Mouse (Mus musculus) forebrain, embryonic 16.5 days (tissue): ENCODE results near the gene Olfr1112. TPM values are rescaled to one million over a fixed set of nuclear protein-coding genes. Genes with fewer than 3 reads are reported as not detected.
"Not testable (repeated sequence)": the region's sequence is repeated elsewhere in the genome, so short reads cannot be mapped to it uniquely, and the experiment has no call there.

Experiments
- ATAC-seq: fragments of 200-750 bp; cut with Nextera tagmentation; 2 replicates; pipeline ENCODE4 v1.8.0; 2017; ENCODE audit warnings: mild to moderate bottlenecking, moderate library complexity
- H3K27ac ChIP-seq: fragments of 300-500 bp; sonication (generic); 2 replicates; pipeline ENCODE4 v1.5.1; 2014; ENCODE audit warnings: low read length, control low read depth
- H3K27me3 ChIP-seq: fragments of 300-500 bp; sonication (generic); replicated peaks from 2 replicates; pipeline ENCODE4 v1.6.1; 2014; ENCODE audit warnings: low read length; ENCODE audit not compliant: control insufficient read depth, insufficient read depth
- H3K36me3 ChIP-seq: fragments of 300-500 bp; sonication (generic); 2 replicates; pipeline ENCODE4 v1.6.1; 2014; ENCODE audit not compliant: control insufficient read depth, insufficient read depth
- H3K4me1 ChIP-seq: fragments of 300-500 bp; sonication (generic); replicated peaks from 2 replicates; pipeline ENCODE4 v1.6.1; 2014; ENCODE audit warnings: low read length; ENCODE audit not compliant: control insufficient read depth, insufficient read depth
- H3K4me2 ChIP-seq: fragments of 300-500 bp; sonication (generic); 2 replicates; pipeline ENCODE4 v1.6.1; 2014; ENCODE audit warnings: mild to moderate bottlenecking, low read length, control low read depth
- H3K4me3 ChIP-seq: fragments of 300-500 bp; sonication (generic); replicated peaks from 2 replicates; pipeline ENCODE4 v1.5.1; 2014; ENCODE audit warnings: mild to moderate bottlenecking, low read length, control low read depth
- H3K9ac ChIP-seq: fragments of 300-500 bp; sonication (generic); replicated peaks from 2 replicates; pipeline ENCODE4 v1.6.1; 2014; ENCODE audit warnings: low read depth, low read length, control low read depth
- H3K9me3 ChIP-seq: fragments of 300-500 bp; sonication (generic); 2 replicates; pipeline ENCODE4 v1.6.1; 2016; ENCODE audit warnings: low read length; ENCODE audit not compliant: control insufficient read depth
- WGBS: fragments of 180-500 bp; shearing (Covaris S2); extraction: QIAGEN DNeasy Blood & Tissue Kit; methylation state at CpG from one replicate; pipeline ENCODE4 v1.1.7; 2014; 5-methylcytosine and 5-hydroxymethylcytosine counted together
- polyA plus RNA-seq: library from polyadenylated mRNA; unstranded; fragments of >200 nt; fragmentation: Nextera tagmentation; extraction: Ambion mirVana; gene quantifications from 2 replicates; pipeline ENCODE4 v1.2.1, GENCODE M21; 2015

Olfr1112 gene
- not detected in 2 replicates for polyA plus RNA-seq

GRCm38 (mm10) chr2:87187498-87187897, at the start of gene Olfr1112:
TSS of gene Olfr1112 (plus strand) at chr2:87187798.
- Histone ChIP-seq H3K27ac (no peak within 1 kb of the TSS), H3K4me3 (no peak within 1 kb of the TSS), H3K27me3 (no peaks in the 10 kb centered on the region), H3K9ac (no peak within 1 kb of the TSS), H3K4me1 (no peaks in the 10 kb centered on the region), H3K9me3 (no peaks in the 10 kb centered on the region), H3K36me3 (no peaks in the 10 kb centered on the region), H3K4me2 (no peak within 1 kb of the TSS)
- no peak for ATAC-seq
- WGBS, result 92% methylated on average over 1 of the region's 1 CpGs

DNA sequence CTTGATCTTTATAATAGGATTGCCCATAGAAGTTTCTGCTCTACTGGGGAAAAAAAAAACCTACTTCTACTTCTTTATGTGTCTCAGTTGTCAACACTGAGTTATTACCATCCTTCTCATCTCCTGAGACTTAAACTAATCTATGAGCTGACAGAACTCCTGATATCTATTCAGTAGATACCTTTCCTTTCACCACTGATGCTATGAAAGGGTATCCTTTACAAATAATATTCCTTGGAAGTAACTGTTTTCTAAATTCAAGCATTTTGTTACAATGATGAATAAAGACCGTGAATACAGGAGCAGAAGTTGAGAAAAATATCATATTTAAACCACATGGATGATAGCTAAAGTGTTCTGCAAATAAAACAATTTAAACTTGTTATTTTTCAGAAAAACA, 47.4 kb upstream of the Olfr1112 start, which contains the start of gene Olfr1110:
TSS of gene Olfr1110 (minus strand) at position 101 of the 400 bp plus-strand sequence.
- Histone ChIP-seq H3K4me1 (no peaks in the 10 kb centered on the region), H3K4me3 (no peak within 1 kb of the TSS), H3K9ac (no peak within 1 kb of the TSS), H3K27me3 (no peaks in the 10 kb centered on the region), H3K36me3 (no peaks in the 10 kb centered on the region), H3K27ac (no peak within 1 kb of the TSS), H3K9me3 (no peaks in the 10 kb centered on the region), H3K4me2 (no peak within 1 kb of the TSS)
- WGBS, result 85% methylated on average over 1 of the region's 1 CpGs
- no peak for ATAC-seq

DNA sequence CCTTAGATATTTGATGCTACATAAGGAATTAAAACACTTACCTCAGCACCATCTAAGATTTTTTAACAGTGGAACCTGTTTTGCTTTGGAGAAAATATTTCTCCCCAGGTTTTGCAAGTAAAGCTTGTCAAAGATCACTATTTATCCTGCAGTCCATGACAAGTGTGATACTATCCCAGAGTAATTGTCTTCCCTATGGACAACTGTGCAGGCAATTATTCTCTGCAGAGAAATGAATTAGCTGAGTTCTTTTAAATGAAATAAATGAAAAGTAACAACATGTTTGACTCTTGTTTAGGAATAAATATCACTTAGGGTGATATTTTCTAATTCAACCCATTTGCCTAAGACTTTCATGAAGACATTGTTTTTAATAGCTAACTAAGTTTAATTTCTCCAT, 35.1 kb upstream of the Olfr1112 start, which contains the start of gene Olfr1111:
TSS of gene Olfr1111 (minus strand) at position 101 of the 400 bp plus-strand sequence.
- ATAC-seq, result no peak

GRCm38 (mm10) chr2:87167731-87168130, 19.9 kb upstream of the Olfr1112 start:
- ATAC-seq, H3K27ac ChIP-seq, H3K4me3 ChIP-seq, H3K4me2 ChIP-seq, H3K9me3 ChIP-seq, H3K27me3 ChIP-seq, H3K36me3 ChIP-seq, H3K4me1 ChIP-seq, H3K9ac ChIP-seq: not testable (repeated sequence)
- WGBS, result 77% methylated on average over 2 of the region's 2 CpGs

More for the DNA sequence above, 35.1 kb upstream of the Olfr1112 start, which contains the start of gene Olfr1111:
- H3K4me3 ChIP-seq, result no peak within 1 kb of the TSS
- no peaks in the 10 kb centered on the region for H3K36me3 ChIP-seq
- no peaks in the 10 kb centered on the region for H3K9me3 ChIP-seq
- H3K4me2 ChIP-seq, result no peak within 1 kb of the TSS
- H3K27ac ChIP-seq, result no peak within 1 kb of the TSS
- no peaks in the 10 kb centered on the region for H3K4me1 ChIP-seq
- H3K27me3 ChIP-seq, result no peaks in the 10 kb centered on the region
- H3K9ac ChIP-seq, result no peak within 1 kb of the TSS

DNA sequence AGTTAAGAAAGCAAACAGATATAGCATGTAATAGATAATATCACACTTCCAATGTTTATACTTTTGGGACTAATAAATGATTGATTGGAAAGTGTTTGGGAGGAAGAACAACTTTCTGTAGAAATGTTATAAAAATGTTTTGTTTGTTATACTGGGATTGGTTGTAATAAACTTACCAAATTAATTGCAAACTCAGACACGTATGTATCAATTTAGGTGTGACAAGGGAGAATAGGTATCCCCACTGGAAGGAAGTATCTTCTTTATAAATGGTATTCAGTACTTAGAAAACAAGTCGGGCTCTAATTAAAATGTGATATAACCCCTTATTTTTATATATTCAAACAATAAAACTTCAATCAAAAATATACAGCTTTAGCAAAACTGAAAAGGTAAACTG, 21.1 kb downstream of the Olfr1112 start, which contains the start of gene Olfr1113:
TSS of gene Olfr1113 (plus strand) at position 301 of the 400 bp plus-strand sequence.
- Histone ChIP-seq H3K36me3 (no peaks in the 10 kb centered on the region), H3K4me1 (no peaks in the 10 kb centered on the region), H3K9ac (no peak within 1 kb of the TSS), H3K4me3 (no peak within 1 kb of the TSS), H3K27me3 (no peaks in the 10 kb centered on the region), H3K27ac (no peak within 1 kb of the TSS), H3K9me3 (no peaks in the 10 kb centered on the region), H3K4me2 (no peak within 1 kb of the TSS)
- no peak for ATAC-seq
- WGBS, result 95% methylated on average over 2 of the region's 2 CpGs

Other genes with a start within 250 kb of the Olfr1112 start
- gene Olfr1099, start 227.1 kb upstream of the Olfr1112 start, polyA plus RNA-seq, result not detected in 2 replicates
- not detected in 2 replicates for gene Olfr1100, start 207.8 kb upstream of the Olfr1112 start, polyA plus RNA-seq
- gene Olfr1101, start 196.6 kb upstream of the Olfr1112 start, polyA plus RNA-seq, result not detected in 2 replicates
- not detected in 2 replicates for gene Olfr1102, start 189.4 kb upstream of the Olfr1112 start, polyA plus RNA-seq
- not detected in 2 replicates for gene Olfr1104, start 160.7 kb upstream of the Olfr1112 start, polyA plus RNA-seq
- gene Olfr1105, start 151.3 kb upstream of the Olfr1112 start, polyA plus RNA-seq, result not detected in 2 replicates
- not detected in 2 replicates for gene Olfr1106, start 135.5 kb upstream of the Olfr1112 start, polyA plus RNA-seq
- gene Olfr1107, start 112.0 kb upstream of the Olfr1112 start, polyA plus RNA-seq, result not detected in 2 replicates
- not detected in 2 replicates for gene Olfr1109, start 91.8 kb upstream of the Olfr1112 start, polyA plus RNA-seq
- gene Olfr259, start 73.2 kb upstream of the Olfr1112 start, polyA plus RNA-seq, result not detected in 2 replicates
- not detected in 2 replicates for gene Olfr1110, start 47.5 kb upstream of the Olfr1112 start, polyA plus RNA-seq
- gene Olfr1111, start 35.2 kb upstream of the Olfr1112 start, polyA plus RNA-seq, result not detected in 2 replicates
- not detected in 2 replicates for gene Olfr1113, start 21.2 kb downstream of the Olfr1112 start, polyA plus RNA-seq
- gene Olfr1115, start 60.2 kb downstream of the Olfr1112 start, polyA plus RNA-seq, result not detected in 2 replicates
- gene Olfr1116, start 79.7 kb downstream of the Olfr1112 start, polyA plus RNA-seq, result not detected in 2 replicates
- not detected in 2 replicates for gene Olfr1118, start 119.8 kb downstream of the Olfr1112 start, polyA plus RNA-seq
- gene Olfr1120, start 167.0 kb downstream of the Olfr1112 start, polyA plus RNA-seq, result not detected in 2 replicates
- gene Olfr1121, start 182.1 kb downstream of the Olfr1112 start, polyA plus RNA-seq, result not detected in 2 replicates
- not detected in 2 replicates for gene Olfr1122, start 198.1 kb downstream of the Olfr1112 start, polyA plus RNA-seq
- gene Olfr1123, start 228.8 kb downstream of the Olfr1112 start, polyA plus RNA-seq, result not detected in 2 replicates
- 0.09 TPM in 1 of 2 replicates, not detected in the other for gene Olfr1124, start 242.5 kb downstream of the Olfr1112 start, polyA plus RNA-seq